Mouse (Mus musculus): Measurements from ENCODE around the gene Gm10382.
"Not testable (repeated sequence)": the region's sequence is repeated elsewhere in the genome, so short reads cannot be mapped to it uniquely, and the experiment has no call there.

Gene Gm10382

DNA sequence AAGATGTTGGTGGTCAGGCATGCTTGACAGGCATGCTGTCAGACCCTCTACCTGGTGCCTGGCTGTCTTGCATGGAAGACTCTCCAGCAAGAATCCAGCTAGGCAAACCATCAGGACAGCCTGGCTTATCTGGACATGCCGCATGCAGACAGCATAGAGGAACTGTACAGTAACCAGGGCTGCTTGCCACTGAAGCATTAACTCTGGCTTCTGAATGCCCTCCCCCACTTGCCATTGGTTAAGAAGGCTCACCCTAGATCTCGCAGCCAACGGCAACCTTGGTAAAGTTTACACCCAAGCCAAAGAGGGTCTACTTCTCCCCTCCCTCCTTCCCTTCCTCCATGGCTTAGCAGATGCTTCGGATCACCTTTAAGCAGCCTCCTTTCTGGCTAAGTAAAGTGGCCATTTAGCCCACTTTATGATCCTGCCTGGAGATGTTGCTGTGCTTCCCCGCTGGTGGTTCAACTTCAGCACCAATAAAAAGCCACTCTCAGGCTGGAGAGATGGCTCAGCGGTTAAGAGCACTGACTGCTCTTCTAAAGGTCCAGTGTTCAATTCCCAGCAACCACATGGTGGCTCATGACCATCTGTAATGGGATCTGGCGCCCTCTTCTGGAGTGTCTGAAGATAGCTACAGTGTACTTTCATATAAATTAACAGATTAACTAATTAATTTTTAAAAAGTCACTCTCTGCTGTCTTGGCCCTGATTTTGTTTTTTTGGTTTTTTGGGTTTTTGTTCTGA, 18.0 kb upstream of the Gm10382 start:
- DNase-seq (ENCODE audit: low spot score): no peak

DNA sequence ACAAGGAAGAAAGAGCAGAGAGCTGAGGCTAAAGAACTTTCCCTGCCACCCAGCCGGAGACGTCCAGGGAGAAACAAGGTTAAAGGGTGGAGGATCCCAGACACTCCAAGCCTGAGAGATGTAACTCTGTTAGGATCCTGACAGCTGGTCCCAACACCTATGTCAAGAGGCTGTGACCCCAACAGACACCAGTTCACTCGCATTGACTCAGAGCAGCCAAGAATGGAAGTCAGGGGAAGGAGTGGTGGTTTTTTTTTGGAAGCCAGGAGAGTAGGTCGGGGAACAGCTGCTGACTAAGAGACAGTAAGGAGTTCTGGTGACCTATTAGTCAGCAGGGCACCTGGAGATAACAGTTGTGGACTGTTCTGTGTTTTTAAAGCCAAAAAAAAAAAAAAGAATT, 17.1 kb upstream of the Gm10382 start:
- no peak for DNase-seq (ENCODE audit: low spot score)

DNA sequence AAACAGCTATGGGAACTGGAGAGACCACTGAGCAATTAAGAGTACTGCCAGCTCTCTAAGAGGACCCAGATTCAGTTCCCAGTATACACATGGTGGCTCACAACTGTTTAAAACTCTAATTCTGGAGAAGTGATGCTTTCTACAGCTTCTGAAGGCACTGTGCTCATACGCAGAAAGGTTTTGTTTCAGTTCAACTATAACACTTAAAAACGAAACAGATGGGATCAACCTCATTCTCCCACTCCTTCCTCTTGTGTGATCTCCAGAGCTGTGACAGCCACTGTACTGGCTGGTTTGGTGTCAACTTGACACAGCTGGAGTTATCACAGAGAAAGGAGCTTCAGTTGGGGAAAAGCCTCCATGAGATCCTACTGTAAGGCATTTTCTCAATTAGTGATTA, 13.3 kb upstream of the Gm10382 start:
- DNase-seq (ENCODE audit: low spot score): no peak

DNA sequence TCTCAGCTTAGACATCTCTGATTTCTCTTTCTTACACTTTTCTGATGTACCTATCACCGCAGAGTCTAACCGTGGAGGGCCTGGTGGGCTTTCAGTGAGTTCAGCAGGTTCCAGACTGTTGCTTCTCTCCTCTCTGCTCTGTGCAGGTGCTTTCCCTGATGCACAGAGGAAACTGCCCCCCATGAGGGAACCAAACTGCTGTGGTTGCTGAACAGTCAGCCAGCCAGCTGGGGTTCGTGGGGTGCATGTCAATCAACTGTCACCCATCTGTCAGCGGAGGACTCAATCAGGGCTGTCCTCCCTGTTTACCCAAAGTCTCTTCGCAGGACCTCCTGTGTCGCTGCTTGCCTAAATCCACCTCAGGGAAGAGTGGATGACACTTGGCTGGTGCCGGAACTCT, 11.9 kb upstream of the Gm10382 start:
- no peak for DNase-seq (ENCODE audit: low spot score)

DNA sequence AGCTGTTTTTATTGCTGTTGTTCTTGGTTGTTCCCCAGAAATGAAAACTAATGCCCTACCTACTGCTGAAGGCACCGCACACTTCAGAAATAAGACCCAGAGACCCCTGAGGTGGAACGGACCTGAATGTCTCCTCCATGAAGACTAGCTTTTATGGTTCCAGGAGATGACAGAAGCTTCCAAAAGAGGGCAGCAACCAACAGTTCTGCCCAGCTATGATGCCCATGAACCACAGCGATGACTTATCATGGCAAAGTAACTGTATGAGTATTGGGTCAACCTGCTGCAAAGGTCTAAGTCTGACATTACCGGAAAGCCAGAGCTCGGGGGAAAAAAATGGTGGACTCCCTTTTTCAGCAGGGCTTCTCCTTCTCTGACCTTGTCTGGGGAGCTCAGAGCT, 10.2 kb upstream of the Gm10382 start:
- no peak for DNase-seq (ENCODE audit: low spot score)

DNA sequence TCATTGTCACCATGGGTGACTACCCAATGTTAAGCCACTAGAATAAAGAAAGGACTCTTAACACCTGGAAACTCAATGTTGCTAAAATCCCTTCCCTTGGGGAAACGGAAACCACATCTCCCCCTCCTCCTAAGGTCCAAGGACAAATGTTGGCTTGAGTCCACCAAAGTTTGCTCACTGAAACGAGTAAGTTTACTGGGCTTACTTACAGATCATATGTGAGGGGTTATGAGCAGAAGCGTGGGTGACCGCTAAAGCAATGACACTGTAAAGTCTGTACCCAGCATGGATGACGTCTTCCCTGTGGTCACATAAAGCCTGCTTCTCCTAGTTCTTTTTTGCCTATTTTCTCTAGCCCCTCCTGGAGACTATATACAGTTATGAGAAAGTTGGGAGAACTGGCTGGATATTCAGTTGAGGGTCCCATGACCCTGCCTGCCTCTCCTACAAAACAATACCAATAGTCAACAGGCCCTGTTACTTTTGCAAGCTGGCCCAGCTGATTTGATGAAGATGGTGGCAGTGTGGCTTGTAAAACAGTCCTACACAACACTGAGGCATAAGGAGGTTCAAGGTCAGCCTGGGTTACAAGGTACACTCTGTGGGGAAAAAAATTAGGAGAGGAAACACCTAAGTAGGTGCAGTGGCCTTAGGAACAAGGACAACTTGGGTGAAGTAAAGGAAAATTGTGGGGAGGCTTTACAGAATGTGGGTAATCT, 7.0 kb upstream of the Gm10382 start:
- DNase-seq (ENCODE audit: low spot score): no peak

DNA sequence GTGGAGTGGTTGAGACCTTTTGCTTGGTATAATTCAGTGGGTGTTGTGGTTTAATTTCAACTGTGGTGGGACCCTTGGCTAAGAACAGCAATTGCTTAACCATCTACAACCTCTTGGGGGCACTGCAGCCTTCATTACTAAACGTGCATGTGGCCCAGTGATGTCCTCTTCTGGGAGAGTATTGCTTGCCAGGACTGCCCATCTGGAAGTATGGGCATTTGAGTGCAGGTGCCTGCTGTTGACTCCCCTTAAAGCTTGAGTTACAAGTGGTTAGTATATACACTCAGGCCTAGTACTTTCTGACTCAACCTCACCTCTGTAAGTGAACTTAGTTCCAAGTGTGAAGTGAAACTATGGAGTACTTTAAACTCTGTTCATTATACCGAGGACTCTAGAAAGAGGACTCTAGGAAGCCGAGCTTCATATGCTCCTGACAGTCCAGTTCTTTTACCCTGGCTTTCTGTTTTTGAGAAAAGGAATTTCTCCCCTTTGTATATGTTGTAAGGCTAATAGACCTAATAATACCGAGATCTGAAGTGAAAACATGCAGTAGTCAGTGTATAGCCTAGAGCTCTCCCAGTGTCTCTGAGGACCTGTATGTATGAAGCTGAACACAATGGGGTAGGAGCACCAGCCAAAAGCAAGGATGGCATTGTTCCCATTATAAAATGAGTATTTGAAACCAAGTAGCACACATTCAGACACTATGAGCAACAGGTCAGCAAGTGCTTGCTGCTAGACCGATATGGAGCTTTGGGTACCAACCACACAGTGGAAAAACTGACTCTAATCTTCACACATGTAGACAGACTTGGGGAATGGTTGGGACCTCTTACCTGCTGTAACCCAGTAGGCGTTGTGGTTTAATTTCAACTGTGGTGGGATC, 6.2 kb upstream of the Gm10382 start:
- peak; percentile 40 for DNase-seq (ENCODE audit: low spot score)

DNA sequence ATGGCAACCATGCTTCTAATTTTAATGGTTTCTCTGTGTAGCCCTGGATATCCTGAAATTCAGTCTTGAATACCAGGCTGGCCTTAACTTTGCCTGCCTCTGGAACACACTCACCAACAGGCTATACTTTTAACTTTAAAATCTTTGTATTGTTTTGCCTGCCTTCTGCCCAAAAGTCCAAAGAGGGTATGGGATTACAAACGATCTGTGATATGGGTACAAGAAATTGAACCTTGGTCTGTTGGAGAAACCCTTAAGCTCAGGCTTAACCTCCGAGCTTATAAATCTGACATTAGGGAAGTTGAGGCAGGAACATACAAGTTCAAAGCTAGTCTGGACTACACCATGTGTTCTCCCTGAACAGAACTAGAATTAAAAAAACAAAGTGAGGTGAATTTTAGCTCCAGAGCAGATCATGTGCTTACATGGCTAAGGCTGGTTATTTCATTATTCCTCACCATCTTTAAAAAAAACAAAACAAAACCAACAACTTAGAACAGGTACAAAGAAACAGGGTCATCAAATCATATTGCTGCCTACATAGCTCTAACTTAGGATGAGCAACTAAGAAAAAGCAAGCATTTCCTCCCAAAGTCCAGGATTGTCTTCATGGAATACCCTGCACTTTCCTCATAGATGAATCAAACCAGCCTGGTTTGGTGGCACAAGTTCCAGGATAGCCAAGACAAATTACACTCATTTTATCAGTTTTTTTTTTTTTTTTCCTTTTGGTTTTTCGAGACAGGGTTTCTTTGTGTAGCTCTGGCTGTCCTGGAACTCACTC, 5.3 kb upstream of the Gm10382 start:
- no peak for DNase-seq (ENCODE audit: low spot score)

DNA sequence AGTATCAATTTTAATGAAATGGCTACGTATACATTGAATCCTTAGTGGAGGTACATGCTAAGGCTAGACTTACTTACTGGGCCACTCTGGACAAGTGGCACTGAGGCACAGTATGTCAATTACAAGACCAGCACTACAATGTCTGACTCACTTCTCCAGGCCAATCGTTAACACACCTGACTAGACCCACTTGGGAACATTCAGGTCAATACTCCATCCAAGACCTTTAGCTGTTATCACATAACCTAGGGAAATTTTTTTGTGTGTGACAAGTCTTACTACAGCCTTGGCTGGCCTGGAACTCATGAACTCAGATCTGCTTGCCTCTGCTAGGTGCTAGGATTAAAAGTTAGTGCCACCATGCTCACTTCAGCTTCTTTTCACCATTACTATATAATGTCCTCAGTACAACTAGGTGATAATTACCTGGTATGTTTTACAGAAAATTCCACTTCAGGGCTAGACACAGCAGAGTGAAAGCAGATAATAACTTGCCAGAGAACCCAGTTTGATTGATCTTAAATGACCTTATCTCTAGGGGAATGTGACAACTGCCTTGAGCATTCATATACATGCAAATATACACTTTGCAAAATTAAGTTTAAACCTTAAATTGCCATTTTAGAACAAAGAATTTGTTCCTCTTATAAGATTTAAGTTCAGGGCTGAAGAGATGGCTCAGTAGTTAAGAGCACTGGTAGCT, 4.5 kb upstream of the Gm10382 start:
- DNase-seq (ENCODE audit: low spot score): no peak

DNA sequence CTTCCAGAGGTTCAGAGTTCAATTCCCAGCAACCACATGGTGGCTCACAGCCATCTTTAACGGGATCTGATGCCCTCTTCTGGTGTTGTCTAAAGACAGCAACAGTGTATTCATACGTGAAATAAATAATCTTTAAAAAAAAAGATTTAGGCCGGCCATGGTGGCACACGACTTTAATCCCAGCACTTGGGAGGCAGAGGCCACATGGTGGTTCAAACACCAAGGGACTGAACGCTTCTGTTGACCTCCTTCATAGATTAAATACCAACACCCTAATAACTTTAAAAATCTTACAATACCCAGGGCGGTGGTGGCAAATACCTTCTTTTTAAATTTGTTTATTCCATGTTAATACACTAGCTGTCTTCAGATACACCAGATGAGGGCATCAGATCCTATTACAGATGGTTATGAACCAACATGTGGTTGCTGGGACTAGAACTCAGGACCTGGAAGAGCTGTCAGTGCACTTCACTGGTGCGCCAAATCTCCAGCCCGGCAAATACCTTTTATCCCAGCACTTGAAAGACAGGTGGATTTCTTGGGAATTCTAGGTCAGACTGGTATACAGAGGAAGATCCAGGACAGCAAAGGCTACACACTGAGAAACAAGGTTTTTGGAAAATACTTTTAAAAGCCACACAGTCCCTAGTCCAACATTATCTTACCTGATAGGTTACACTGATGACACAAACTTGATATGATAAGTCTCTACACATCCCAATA, 3.7 kb upstream of the Gm10382 start:
- DNase-seq (ENCODE audit: low spot score): no peak

DNA sequence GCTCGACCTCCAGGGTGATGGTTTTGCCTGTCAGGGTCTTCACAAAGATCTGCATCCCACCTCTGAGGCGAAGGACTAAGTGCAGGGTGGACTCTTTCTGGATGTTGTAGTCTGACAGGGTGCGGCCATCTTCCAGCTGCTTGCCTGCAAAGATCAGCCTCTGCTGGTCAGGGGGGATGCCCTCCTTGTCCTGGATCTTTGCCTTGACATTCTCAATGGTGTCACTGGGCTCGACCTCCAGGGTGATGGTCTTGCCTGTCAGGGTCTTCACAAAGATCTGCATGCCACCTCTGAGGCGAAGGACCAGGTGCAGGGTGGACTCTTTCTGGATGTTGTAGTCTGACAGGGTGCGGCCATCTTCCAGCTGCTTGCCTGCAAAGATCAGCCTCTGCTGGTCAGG, 1.8 kb upstream of the Gm10382 start:
- not testable (repeated sequence) for DNase-seq (ENCODE audit: low spot score)

DNA sequence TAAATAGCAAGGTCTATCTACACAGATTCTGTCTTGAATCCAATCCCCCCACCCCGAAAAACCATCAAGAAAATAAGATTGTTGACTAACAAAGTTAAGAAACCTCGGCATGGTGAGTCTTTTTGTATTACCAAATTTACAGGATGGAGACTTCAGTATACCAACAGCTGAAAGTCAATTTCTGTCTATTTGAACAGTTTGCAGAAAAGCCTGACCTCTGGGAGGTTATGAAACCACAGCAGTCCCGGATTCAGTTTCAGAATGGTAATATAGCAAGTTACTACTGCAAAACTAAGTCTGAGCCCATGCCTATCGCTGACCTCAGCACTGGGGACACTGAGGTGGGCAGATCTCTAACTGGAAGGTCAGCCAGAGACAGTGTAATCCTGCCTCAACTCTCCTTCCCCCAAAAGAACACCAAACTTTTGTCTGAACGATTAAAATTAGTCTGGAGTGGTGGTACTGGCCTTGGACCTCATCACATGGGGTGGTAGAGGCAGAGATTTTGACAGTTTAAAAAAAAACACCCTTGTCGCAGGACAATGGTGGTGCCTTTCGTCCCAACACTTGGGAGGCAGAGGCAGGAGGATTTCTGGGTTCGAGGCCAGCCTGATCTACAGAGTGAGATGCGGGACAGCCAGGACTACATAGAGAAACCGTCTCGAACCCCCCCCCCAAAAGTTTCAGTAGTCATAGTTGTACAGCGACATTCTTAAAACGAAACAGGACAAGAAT, 597 bp upstream of the Gm10382 start:
- no peak for DNase-seq (ENCODE audit: low spot score)

DNA sequence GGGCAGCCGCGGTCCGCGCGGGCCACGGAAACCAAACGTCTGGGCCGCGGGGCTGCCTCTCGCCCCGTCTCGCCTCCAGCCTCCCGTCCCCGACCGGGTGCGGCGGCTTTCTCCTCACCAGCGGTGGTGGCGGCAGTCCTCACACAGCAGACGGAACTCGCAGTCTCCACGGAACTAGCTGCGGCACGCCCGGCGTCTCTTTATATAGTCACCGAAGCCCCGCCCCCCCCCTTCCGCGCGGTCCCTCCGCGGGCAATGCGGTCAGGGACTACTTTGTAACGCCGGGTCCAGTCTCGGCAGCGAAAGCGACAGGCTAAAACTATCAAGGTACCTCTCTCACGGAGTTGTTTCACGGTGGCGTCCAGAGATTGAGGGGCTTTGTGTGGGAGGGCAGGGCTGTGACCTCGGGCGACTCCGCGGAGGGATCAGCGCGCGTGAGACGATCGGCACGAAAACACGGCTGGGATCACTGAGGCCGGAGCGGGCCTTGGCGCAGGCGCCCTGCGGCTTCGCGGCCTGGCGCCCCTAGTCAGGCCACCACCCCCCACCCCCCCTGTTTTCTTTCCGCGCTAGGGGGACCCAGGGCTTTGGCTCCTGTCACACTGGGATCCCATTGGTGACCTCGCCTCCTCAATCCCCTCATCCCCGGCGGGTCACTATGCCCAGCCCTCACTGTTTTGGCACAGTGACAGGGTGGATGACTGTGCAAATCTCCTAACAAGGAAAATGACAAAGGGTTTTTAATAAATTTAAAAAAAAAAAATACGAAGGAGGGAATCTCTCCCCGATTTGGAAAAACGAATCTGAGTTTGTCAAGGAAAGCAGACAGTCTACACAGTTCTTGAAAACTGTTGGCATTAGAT, 688 bp downstream of the Gm10382 start, which contains the start of gene Ubc:
Gene Ubc (minus strand): TSS at position 624 of the 863 bp plus-strand sequence.
- peak; percentile 85 for DNase-seq (ENCODE audit: low spot score)

DNA sequence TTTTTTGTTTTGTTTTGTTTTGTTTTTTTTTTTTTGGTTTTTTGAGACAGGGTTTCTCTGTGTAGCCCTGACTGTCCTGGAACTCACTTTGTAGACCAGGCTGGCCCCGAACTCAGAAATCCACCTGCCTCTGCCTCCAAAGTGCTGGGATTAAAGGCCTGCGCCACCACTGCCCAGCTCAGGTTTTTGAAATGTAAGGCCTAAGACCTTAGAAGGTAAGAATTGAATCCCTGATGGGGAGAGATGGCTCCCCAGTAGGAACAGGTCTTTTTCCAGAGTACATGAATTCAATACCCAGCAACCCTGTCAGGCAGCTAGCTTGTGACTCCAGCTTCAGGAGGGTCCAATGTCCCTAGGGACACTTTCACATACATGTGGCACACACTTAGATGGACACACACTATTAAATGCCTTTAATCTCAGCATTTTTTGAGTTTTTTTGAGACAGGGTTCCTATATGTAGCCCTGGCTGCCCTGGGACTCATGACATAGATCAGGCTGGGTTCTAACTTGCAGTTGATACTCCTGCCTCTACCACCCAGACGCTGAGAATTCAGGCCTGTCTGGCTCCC, 1.9 kb downstream of the Gm10382 start:
- no peak for DNase-seq (ENCODE audit: low spot score)

DNA sequence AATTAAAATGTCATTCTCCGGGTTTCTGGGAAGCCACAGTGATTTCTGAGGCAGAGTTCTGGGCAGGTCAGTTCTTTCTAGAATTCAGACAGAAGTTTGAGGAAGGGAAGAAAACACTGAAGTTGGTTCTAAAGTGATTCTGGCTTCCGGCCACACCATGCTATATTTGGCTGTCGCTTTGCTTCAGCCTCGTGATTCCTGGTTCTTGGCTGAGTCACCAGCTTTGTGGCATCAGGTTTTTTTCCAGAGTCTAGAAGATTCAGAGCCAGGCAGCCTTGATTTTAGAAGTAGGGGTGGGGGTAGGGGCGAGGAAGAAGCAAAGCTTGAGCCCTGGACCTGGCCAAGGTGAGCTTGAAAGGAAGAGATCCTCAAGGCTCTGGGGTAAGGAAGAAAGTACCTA, 2.5 kb downstream of the Gm10382 start:
- peak; percentile 41 for DNase-seq (ENCODE audit: low spot score)

DNA sequence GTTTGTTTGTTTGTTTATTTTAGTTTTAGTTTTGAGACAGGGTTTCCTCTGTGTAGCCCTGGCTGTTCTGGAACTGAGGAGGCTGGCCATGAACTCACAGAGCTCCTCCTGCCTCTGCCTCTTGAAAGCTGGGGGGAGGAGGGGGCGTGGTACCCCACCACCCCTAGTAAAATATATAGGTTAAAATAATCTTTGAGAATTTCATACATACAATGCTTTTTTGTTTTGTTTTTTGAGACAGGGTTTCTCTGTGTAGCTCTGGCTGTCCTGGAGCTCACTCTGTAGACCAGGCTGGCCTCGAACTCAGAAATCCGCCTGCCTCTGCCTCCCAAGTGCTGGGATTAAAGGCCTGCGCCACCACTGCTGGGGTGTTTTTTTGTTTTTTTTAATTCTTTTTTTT, 3.1 kb downstream of the Gm10382 start:
- DNase-seq (ENCODE audit: low spot score): not testable (repeated sequence)

DNA sequence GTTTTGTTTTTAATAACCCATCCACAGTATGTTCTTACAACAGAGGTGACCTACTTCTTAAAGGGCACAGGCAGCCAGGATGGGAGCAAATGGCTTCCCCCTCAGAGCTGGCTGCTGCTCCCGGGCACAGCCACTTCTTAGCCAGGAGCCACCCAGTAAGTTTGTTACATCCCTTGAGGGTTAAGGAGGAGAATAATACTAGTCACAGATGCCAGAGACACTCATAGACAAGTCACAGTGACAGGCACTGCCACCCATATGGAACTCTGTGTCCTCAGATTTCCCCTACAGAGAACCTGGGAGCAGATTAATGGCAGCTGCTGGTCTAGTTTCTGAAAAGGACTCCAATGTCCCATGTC, 3.5 kb downstream of the Gm10382 start:
- no peak for DNase-seq (ENCODE audit: low spot score)

DNA sequence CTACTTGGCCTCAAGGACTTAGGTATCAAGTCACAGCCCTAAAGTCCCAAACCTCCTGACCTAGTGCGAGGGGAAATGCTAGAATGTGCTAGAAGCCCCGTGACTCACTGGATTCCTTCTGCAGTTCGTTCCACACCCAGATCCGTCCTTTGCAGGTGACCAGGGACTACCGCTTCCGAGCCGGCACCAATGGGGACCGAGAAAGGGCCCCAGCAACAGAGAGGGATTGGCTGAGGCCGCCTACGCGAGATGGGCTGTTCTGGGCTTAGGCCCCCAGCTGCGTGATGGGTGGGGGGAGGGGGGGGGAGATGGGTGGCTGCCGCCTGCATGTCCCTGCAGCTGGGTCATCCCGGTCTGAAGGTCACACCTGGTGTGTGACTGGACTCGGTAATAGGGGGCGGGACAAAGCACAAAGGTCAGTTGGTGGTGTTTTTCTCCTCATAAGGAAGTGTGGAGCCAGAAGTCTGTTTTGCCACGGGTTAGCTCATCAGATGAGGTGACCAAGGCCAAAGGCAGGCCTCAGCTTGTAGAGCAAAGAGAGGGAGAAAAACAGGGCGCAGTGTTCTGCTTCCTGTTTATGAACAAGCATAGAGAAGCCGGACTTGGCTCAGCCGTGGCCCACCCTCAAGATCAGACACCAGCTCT, 4.0 kb downstream of the Gm10382 start:
- DNase-seq (ENCODE audit: low spot score): peak; percentile 95
